Mouse (Mus musculus): ENCODE measurements around the gene Wwox.
A peak's percentile ranks its signal among the peaks of the same experiment; 100 is the strongest.

The Wwox gene

DNA sequence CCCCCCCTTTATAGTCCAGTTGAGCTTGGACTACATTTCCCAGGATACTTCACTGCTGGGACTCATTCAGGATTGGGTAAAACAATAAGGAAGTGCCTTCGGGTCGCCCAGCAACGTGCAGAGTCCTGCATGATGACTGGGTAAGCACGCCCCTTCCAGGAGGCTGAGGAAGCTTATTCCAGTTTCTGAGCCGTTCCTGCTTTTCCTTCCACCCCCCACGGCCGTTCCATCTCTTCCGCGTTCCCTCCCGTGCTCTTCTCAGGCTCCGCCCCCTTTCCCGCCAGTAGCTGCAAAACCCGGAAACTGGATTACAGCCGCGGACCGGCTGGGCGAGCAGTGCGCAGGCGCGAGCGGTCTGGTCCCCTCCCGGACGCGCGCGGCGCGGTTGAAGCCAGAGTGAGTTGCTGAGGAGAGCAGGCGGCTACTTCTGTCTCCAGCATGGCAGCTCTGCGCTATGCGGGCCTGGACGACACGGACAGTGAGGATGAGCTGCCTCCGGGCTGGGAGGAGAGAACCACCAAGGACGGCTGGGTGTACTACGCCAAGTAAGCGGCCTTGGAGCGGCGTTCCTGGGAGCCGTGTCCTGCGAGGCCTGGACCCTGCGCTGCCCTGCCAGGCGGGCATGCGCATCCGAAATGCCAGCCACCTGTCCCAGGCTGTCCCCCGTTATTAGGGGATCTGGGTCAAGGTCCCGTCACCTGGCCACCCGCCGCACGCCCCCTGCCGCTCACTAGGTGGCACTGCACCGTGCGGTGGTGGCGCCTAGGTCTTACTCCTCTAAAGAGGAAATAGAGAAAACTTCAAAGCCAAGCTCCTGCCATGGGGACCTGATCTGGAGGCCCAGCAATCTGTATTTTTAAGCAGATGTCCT is at the start of gene Wwox:
Gene Wwox, plus strand, starts transcription at position 322 of the 871 bp plus-strand sequence.
- peak; percentile 100 for DNase-seq (ENCODE audit: low read depth)

DNA sequence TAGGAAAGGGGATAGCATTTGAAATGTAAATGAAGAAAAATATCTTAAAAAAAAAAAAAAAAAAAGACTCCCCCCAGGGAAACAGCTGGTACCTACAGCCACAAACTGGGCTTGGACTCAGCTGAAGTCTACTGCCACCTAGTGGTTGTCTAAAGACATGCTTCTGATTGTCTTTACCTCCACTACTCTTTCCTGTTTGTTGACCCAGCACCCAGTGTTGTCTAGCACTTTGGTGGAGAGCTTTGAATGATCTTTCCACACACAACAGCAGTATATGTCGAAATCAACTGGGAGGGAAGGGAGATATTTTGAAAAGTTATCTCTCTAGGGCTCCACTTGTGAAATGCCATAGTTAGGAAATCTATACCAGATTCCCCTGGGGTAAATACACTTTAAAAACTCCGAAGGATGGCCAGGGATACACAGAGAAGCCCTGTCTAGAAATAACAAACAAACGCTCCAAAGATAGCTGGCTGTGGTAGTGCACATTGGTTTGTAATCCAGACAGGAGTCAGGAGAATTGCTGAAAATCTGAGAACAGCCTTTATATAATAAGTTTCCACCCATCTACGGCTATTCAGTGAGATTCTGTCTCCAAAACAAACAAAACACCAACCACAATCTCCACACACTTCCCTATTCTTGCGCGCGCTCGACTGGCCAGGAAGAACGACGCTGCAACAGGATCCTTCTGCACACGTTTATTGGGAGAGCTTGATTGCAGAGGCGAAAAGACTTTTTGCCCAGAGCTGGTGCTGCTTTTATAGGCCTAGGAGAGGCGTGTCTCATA is 48.8 kb upstream of the Wwox start:
- peak; percentile 10 for DNase-seq (ENCODE audit: low read depth)

DNA sequence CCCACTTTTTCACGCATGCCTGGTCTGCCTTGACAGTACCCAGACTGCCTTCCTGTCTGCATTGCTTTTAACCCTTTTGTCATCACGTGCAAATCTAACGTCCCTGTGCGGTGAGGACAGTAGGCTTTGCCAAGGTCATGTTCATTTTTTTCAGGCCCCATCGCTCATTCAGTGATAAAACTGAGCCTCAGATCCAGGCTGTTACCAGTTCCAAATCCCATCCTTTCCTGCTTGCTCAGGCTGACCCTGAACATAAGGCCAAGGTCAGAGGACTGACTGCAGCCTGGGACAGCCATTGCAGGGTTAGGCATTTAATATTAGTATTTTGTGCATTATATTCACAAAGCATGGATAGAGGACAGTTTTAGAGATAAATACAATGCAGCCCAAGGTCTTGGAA is 41.1 kb upstream of the Wwox start:
- DNase-seq (ENCODE audit: low read depth) = no peak

DNA sequence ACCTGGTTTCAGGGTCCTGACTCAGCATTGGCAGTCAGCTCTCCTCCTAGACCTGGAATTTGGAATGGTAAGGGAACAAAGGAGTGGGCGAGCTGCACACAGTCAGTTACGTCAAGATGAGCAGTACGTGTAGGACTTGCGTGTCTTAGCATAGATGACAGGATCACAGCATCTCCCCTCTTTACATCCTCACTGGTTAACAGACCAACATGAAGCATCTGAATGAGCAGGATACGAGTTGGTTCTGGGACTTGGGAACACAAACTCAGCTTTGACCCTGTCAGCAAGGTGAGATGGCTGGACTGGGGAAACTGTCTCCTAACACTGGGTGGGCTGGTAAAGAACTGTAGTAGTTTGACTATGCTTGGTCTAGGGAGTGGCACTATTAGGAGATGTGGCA is 40.2 kb upstream of the Wwox start:
- no peak for DNase-seq (ENCODE audit: low read depth)

DNA sequence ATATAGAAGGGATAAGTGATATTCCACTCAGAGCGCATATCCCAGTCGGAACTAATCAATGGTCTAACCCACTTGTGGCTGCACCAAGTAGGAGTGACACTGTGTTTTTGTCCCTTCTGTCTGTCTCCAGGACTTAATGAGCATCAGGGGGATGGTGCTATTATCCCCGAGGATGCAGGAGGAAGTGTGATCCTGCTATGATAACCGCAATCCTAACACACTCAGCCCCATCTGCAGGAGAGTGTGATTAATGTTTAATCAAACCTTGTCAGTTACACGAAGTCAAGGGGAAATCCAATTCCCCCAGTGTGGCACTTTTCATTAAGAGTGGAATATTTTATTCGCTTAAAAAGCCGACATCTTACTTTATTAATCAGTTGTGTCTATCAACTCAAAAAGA is 37.8 kb upstream of the Wwox start:
- no peak for DNase-seq (ENCODE audit: low read depth)

DNA sequence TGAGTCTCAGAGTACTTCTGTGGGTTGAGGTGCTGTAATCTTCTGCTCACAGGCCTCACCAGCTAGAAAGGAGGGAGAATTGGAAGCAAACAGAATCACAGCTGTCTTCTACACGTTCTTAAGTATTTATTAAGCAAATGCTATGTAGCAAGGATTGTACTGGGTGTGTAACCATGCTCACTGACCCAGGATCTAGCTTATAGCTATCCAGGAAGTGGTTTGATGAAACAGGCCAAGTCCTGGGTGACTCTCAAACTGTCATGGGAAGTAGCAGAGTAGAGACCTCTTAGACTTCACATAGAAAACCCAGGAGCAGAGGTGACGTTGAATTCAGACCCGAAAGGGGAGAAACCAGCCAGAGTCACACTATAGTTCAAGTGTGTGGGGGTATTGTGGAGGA is 28.0 kb upstream of the Wwox start:
- no peak for DNase-seq (ENCODE audit: low read depth)

DNA sequence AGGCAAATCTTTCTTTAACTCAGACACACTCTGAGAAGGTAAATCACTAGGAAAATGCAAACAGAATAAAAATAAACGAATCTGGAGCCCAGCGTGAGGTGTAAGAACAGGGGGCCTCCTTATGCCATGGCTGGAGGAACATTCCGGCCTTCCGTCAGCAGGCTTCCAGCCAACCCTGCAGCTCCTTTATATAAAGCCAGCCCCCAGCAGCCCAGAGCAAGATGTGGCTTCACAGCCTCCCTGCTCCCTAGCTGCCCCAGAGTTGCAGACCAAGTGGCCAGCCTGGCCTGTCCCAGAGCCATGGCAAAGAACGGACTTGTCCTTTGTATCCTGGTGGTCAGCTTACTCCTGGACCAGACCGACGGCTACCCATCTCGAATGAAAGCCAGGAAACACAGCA is 21.7 kb upstream of the Wwox start, which contains the start of gene Clec3a:
Gene Clec3a, plus strand, starts transcription at position 301 of the 400 bp plus-strand sequence.
- no peak for DNase-seq (ENCODE audit: low read depth)

DNA sequence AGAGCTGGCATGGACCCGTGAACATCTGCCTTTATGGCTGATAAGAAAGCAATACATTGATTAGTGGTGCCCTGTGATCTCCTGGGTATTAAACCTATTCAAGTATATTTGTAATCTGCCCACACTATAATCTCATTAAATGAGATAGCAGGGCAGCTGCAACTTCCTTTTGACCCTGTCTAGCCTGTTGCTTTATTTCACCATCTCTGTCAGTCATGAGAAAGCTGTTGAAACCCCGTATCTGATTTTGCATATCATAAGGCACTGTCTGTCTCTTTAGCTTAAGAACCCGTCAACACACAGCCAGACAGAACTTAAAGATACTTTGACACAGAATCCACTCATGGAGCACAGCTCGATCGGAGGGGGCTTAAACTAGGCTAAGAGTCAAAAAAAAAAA is 21.0 kb upstream of the Wwox start:
- no peak for DNase-seq (ENCODE audit: low read depth)

DNA sequence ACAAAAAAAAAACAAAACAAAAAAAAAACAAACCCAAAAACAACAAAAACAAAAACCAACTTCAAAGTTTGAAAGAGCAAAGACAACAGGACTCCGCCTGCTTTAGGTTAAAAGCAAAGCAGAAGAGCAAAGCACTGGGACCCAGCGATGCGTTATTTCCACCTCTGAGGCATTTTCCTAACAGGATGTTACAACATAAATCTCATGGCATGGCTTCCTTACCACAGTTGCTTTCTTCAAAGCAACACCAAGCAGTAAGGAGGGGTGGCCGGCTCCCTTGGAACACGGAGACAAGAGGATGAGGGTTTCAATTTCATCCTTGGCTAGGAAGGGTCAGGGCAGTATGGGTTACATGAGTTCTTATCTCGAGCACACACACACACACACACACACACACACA is 20.6 kb upstream of the Wwox start:
- DNase-seq (ENCODE audit: low read depth) = no peak

DNA sequence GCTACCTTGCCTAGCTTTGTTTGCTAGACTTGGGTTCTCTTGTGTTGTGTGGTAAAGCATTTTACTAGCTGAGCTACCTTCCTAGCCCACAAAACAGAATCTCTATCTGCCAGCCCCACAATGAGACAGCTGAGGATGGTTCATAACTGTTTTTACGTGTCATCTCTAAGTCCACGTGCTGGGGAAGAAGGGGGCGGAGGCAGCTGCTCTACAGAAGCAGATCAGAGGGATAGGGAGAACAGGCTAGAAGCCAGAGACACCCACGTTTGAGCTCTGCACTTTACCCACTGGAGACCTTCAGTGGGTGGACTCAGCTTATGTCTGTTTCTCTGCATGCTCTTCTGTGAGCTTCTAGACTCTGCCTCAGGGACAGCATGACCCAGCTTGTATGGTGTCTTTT is 17.9 kb upstream of the Wwox start:
- DNase-seq (ENCODE audit: low read depth) = no peak

DNA sequence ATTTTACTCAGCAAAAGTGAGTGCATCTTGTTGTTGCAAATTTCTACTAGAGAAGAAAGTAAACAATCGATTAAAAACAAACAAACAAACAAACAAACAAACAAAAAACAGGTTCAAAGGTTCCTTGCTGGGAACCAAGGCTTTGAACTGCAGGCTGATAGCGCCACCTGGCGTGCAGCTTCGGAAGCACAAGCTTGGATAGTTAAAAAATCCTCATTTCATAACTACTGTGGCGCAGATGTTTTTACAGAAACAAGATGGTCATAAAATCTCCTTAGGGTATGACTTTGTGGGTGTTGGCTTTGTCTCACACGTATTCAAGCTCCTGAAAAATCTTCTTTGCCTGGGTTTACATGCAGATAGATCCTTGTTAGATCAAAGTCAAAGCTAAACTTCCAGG is 1.2 kb upstream of the Wwox start:
- peak; percentile 82 for DNase-seq (ENCODE audit: low read depth)

DNA sequence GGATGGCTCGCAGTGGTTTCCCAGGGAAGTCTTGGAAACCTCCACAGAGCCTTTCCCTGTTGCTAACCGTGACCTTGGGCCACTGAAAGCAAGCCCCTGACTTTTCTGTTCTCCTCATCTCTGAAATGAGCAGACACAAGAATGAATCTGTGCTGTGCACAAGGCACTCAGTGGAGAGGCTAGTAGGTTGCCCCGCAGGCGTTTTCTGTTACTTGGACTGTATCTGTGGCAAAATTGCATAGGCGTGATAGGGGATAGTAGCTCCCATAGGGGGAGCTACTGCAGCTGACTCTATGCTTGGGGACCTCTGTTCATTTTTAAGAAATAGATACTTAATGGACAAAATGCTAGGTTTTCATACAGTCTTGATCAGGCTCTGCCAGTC is 742 bp downstream of the Wwox start:
- no peak for DNase-seq (ENCODE audit: low read depth)

DNA sequence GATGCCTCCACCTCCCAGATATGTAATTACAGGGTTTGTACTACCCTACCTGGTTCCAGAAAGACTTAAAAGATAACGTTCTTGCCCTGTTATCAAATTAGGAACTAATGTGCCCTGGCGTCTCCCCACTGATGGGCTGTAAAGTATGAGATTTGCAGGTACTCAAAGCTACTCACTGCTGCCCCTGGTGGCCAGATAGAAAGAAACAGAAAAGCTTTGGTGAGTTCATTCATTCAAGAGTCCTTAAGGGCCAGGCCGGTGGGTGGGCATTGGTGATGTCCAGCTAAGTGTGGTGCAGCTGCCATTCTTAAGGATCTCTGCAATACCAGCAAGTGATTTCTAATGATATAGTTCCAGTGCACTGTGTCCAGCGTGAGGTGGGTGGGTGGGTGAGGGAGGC is 2.2 kb downstream of the Wwox start:
- DNase-seq (ENCODE audit: low read depth) = peak; percentile 72

DNA sequence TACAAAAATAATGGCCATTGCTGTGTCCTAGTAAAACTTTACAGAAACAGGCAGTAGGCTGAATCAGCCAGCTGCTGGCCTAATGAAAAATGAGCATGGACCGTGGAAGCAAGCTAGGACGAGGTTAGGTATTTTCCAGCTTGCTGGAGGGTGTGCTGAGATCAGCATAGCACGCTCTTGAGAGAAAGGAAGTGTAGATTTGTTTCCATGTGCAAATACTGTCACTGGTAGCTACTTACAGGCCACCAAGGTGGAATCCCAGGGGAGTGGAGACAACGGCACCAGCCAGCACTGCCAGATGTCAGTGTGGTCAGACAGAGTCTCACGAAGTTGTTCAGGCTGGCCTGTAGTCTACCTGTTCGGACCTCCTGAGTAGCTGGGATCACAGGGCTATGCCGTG is 7.4 kb downstream of the Wwox start:
- no peak for DNase-seq (ENCODE audit: low read depth)

DNA sequence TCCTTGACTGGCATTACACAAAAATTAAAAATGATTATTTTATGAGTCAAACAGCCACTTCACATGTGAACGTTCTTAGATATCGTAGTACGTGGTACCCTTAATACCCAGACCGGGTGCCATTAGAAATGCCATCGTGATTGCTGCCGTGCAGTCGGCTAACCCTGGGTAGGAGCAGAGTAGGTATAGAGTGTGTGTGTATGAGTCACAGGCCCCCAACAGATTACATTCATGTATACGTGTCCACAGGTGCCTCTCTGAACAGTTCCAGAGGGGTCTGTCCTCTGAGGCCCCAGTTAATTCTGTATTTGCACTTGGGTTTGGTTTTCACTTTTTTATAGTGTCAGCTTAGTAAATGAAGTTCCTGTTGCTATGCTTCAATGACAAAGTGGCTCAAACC is 12.8 kb downstream of the Wwox start:
- no peak for DNase-seq (ENCODE audit: low read depth)

DNA sequence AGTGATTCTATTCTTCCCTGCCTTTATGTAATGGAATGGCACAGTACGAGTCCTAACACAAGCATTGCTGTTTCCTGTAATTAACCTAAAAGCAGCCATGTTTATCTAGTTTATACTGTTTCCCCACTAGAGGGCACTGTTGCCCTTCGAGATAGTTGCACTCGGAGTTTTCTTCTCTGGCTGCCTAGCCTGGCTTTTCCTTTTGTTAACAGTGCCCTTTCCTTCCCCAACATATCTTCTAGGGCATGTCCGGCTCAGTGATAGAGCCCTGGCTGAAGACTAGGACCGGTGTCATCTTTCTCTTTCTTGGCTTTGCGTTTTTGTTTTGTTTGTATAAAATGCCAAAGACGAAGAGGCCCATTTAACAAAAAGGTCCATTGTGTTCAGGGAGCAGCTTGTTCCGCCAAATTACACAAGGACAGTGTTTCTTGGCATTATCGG is 13.3 kb downstream of the Wwox start:
- peak; percentile 81 for DNase-seq (ENCODE audit: low read depth)

DNA sequence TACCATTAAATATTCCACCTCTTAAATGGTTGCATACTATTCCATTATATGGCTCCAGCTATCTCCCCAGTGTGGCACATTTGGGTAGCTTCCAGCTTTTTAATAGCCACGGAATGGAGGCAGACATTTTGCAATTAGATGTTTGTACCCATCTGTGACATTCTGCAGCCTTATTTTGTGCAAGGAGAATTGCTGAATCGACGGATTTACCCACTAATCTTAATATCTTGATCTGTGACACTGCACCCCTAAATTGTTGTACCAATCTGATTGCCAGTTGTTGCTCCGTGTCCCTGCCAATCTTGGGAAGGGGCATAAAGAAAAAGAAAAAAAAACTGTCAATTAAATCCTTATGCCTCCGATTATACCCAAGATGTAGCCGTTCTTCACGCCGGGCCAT is 15.8 kb downstream of the Wwox start:
- DNase-seq (ENCODE audit: low read depth) = no peak

DNA sequence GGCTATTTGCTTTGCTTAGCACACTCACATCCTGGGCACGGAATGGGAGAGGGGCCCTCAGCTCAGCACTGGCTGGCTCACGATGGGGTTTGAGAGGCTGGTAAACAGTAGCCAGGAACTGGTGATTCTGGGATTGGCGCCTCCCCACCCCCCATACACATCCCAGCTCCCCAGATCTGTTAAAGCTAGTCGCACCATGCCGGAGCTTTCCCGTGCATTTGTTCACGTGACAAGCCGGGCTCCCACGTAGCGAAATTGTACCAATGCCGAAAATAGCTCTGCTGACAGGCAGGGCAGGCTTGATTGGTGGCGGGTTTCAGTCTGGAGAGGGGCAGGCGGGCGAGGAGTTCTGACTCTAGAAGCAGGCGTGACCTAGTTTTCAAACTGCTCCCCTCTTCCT is 16.5 kb downstream of the Wwox start:
- DNase-seq (ENCODE audit: low read depth) = no peak

DNA sequence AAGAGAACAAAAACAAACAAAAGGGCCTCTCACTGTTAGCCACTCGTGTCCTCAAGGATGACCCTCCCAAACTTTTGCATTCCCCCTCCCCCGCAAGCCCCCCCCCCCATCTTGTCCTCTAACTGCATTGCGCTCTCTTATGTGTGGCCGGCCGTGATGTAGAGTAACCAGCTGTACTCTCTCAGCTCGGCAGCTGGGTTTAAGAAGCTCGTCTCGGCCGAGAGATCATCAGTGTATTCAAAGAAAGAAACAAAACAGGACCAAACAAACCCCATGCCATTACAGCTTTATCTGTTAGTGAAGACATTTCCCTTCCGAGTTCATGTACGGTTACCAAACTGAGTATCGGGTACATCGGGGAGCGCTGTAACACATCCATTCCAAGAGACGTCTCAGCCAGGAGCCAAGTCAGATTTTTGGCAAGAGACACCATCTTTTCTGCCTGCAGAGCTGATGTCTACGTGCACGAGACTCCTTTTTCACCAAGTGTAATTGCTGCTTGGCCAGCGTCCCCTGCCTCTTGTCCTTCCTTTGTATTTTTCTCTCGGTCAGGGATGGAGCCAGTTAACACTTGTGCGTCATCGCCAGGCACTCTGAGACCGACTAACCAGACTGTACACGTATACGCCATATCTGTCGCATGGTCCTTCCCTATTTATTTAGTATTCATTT is 18.8 kb downstream of the Wwox start:
- DNase-seq (ENCODE audit: low read depth) = no peak

DNA sequence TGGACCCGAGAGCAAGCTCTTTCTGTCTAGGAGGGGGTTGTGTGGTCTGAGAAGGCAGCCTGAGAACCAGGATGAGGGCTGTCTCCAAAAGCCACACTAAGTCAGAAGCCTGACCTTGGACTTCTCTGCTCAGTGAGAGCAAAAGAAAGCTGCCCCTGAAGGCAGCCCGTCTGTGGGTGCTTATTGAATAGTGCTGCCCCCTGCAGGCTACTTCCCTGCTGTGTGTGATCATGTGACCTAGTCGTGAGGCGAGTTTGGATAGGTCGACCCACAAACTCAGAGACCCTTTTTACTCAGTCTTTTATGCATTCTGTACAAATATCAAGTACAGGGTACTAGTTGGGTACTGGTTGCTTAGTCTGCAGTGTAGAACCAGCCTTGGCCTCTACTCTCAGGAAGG is 21.1 kb downstream of the Wwox start:
- DNase-seq (ENCODE audit: low read depth) = peak; percentile 53

DNA sequence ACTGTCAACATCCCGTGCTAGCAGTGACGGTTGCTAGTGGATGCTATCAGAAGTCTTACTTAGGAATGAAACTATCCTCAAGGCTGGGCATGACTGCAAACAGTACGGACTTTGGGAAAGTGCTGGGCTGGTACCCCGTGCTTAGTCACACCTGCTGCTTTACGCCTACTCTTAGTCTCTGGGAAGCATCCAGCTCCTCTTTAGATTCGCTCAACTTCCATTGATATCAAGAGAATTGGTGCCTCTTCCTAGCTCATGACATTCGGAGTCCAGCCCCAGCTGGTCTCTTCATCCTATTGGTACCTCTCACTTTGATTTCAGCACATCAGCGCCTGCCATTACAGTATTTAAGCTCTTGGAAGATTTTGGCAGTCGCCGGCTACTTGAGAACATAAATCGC is 23.1 kb downstream of the Wwox start:
- DNase-seq (ENCODE audit: low read depth) = no peak

DNA sequence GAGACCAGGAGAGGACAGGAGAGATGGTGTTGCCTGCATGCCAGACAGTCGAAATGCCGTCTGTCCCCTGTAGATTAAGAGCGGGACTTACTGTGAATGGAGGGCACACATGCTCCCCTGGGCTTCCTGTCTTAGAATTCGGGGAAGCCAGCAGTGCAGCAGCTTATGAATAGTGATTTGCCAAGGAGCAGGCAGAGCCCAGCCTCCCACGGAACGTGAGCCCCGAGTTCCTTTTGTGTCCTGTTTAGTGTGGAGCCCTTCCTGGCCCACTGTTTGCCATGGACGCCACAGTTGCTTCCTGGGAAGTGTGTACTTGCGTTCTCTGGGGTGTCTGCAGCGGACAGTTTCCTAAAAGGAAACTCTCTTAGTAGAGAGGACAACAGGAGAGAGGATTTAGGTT is 23.9 kb downstream of the Wwox start:
- DNase-seq (ENCODE audit: low read depth) = no peak

All from naive thymus-derived CD4-positive, alpha-beta T cell, adult 2 months (primary cell).